Mouse (Mus musculus) gastrocnemius, postnatal 14 days (tissue): ENCODE data around the gene Clint1. TPM values are rescaled to one million over a fixed set of nuclear protein-coding genes. Genes with fewer than 3 reads are reported as not detected.

Source experiments
- DNase-seq: peaks from one replicate; pipeline ENCODE4 v3.0.0; 2021; ENCODE audit warnings: mixed read lengths
- intact Hi-C: fragments of 180-260 bp; cut with DNase I; formaldehyde crosslinking; loops from one replicate; pipeline ENCODE4 v1.15.1; 2025; ENCODE audit warnings: low total_unique reads
- long read RNA-seq, 2 experiments: library from polyadenylated mRNA; stranded (forward); transcript quantifications; one replicate each; pipeline ENCODE4 v2.0.0; 2021
- total RNA-seq, 2 experiments: library from RNA; stranded (reverse); gene quantifications; 2 replicates each; pipeline ENCODE4 v1.2.3; 2021

The Clint1 gene
- 10 to 100 TPM; 32.4 to 37.7 TPM for total RNA-seq
- long read RNA-seq, experiment 1, transcript Clint1-201 (12 exons, 3,311 nt), result major isoform, 47 of 84 reads
- long read RNA-seq, experiment 1, transcript Clint1-202 (12 exons, 3,365 nt), result minor isoform, 25 of 84 reads
- long read RNA-seq, experiment 1, partial matches to known transcripts, result 2 of 84 reads
- long read RNA-seq, experiment 1, other reads (novel, unspliced or antisense), result 10 of 84 reads
- long read RNA-seq, experiment 2, transcript Clint1-202 (12 exons, 3,365 nt), result minor isoform, 16 of 91 reads
- long read RNA-seq, experiment 2, transcript Clint1-201 (12 exons, 3,311 nt), result major isoform, 47 of 91 reads
- long read RNA-seq, experiment 2, partial matches to known transcripts, result 8 of 91 reads
- long read RNA-seq, experiment 2, other reads (novel, unspliced or antisense), result 20 of 91 reads

DNA sequence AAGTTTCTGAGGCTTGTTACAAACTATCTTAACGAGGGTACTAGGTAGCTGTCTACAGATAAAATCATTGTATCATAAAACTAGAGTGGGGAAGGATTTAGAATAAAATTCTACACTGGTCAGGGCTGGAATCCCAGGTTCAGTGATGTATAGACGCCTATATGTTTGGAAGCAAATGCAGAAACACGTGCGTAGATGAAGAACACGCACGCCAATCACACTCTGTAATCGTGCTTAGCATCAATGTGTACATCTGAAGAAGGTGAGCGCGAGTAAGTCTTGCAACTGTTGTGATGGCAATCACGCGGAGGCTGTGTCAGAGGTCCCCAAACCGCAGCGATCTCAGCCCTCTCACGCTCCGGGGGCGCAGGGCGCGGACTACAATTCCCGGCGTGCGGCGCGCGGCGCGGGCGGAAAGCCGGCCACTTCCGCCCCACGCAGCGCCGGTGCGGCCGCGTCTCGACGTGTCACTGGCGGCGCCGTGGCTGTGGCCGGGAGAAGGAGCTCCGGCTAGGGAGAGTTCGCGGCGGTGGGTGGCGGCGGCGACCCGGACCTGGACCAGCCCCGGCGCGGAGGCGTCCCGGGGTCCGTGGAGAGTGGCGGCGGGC, at the start of gene Clint1:
Clint1 (plus strand) TSS at position 536 of the 608 bp plus-strand sequence.
- intact Hi-C loops, result no loop called here

DNA sequence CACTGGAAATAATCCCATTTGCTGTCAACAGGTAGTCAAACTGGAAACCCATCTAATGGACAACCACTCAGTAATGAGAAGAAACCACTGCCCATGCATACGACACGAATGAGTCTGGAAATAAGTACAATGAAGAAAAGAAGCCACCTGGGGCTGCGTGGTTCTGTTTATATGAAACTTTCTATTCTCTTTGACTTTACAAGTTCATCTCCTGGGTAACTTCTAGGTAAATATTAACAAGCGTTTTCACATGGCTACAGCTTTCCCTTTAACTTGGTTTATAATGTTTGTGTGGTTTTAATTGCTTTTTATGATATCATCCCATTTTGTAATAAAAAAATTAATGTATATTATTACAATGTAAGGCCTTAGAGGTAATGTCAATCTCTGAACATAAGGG, 47.8 kb upstream of the Clint1 start:
- DNase-seq, result no peak
- intact Hi-C loops, result no loop called here

More for the DNA sequence above, at the start of gene Clint1:
- peak; percentile 87 for DNase-seq

DNA sequence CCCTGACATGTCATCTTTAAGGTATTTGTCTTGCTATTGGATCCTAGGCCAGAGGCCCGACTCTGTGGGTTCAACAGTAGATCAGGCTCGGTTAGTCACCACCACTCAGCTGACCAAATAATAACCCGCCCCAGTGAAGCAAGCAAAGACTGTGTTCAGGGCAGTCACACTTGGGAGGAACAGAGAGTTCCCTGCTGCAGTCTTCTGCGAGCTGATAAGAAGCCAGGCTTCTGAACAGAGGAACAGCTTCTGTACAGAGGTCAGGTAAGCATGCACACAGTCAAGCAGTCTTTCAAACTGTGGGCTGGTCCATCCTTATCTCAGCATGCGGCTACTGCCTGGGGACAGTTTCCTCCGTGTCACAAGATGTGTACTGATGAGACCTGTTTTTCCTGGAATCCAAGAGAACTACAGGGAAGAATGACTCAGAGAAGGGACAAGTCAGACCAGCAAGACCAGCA, 46.5 kb upstream of the Clint1 start:
- intact Hi-C loops, result no loop called here
- no peak for DNase-seq

DNA sequence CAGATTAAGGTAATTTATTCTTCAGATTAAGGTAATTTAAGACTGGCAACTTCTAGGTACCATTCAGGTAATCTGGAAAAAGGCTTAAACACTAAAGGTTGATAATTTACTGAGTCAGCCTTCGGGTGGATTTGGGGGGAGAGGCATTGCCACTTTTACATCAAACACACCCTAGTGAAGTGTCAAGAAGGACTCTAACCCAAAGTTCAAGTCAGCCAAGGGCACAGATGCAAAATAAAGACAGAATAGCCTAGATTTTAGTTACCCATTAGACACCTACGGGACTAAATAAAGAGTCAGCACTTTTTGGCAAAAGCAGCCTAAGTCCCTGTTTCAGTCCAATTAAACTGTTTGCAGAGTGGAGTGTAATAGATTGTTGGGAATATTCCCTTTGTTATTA, 46.0 kb upstream of the Clint1 start:
- DNase-seq, result no peak
- intact Hi-C loops, result no loop called here

DNA sequence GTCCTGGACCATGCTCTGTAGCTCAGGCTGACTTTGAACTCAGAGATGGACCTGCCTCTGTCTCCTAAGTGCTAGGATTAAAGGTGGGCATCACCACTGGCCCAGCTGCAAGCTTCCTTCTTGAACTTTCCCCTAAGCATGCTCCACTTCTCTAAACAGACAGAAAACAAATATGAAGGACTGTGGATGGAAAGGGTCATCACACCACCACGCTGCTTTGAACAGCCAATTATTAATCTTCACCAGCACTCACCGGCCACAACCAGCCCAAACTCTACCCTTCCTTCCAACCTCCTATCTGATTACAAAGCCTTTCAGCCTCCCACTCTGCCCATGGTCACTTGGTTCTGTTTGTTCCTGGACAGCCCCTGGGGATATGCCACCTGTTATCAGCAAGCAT, 45.6 kb upstream of the Clint1 start:
- no peak for DNase-seq
- intact Hi-C loops, result no loop called here

DNA sequence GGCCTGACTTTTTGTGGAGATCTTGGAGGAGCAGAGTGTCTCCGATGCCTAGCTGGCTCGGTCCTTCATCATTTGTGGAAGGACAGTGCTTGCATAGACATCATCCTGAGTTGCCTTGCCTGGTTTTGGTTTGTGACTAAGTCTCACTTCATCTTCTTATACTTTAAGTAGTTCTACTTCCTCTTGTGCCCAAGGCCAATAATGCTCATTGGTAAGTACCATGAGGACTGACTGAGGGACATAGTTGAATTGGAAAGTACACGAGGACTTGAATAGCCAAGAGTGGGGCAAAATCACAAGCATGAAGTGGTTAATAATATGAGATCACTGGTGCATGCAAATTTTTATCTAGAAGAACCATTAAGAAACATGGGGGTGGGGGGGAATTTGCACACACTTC, 45.0 kb upstream of the Clint1 start:
- DNase-seq, result no peak
- intact Hi-C loops, result no loop called here

DNA sequence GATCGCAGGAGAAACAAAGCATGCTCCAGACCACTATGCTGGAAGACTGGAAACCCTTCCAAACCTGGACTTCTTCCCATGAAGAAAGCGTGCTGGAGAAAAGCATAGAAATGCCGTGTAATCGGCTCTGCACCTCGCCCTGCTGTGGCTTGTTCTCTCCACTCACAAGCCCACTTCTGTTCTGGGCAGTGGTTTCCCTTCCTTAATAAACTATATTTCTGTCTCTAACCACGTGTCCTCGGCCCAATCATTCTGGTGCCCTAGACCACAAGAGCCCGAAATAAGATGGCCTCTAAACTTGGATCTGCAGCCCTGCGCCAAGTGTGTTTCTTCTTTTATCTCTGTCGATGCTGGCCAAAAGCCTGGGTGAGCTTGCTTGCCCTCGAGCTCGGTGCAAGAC, 44.0 kb upstream of the Clint1 start:
- DNase-seq, result no peak
- intact Hi-C loops, result no loop called here

DNA sequence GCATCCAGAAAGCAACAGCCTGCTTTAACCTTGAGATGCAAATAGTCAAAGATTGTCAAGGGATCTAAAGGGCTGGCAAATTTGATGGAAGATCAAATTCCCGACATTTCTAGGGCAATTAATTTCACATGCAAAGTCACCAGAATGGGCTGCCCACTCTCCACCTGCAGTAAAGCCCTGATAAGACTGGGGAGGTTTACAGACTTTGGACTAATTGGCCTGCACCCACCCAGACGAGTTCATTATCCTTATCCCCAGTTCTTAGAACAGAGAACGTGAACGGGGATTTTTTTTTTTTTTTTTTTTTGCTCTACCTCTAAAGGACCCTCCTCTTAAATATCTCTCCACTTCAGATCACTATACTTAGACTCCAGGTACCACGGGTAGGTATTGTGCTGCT, 42.4 kb upstream of the Clint1 start:
- intact Hi-C loops, result no loop called here
- DNase-seq, result no peak

DNA sequence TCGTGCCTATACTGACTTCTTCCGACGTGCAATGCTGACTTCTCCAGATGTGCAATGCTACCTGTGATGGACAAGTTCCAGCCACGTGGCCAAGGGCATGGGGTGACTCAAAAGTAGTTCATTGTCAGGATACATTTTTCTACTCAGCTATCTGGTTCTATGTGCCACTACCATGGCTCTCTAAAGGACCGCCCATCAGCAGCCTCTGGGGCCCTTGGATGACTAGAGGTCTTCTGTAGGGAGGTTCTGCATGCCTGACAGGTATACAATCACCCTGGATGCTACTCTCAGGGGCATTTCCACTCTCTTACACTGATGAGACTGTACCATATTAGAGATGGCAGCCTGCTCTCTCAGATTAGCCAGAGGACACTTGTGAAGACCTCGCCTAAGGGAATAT, 41.8 kb upstream of the Clint1 start:
- intact Hi-C loops, result no loop called here
- no peak for DNase-seq

DNA sequence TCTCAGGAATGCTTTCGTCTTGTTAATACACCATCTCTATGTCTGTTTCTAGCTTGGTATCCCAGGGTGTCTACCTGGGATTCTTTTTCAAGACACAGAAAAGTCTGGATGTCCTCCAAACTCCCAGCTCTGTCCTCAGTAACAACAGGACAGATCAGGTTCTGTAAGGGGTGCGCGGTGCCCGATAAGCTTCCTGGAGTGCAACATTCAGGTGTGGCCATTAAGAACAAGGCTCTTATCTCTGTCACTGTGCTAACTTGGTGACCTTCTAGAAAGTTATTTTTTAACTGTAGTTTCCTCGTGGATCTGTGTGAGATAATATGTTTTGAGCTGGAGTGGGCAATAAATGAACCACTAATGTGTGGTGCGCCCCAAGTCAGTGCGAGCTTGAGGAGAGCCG, 41.0 kb upstream of the Clint1 start:
- intact Hi-C loops, result no loop called here
- DNase-seq, result no peak

DNA sequence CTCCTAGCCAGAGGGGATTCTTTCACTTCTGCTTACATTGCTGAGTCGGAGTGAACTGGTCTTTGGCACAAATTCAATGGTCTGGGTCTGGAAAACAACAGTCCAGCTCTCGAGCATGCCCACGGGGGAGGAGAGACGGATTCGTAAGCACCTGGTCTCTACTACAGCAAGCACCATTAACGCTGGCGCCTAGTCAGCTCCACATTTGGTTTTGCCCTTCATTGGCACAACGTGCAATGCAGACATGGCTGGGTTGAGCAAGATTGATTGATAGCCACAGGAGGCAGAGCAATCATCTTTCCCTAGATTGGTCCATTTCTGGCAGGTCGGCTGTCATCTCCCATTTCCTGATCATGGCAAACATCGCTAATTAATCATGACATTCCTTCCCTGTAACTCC, 36.2 kb upstream of the Clint1 start:
- no peak for DNase-seq
- intact Hi-C loops, result no loop called here

DNA sequence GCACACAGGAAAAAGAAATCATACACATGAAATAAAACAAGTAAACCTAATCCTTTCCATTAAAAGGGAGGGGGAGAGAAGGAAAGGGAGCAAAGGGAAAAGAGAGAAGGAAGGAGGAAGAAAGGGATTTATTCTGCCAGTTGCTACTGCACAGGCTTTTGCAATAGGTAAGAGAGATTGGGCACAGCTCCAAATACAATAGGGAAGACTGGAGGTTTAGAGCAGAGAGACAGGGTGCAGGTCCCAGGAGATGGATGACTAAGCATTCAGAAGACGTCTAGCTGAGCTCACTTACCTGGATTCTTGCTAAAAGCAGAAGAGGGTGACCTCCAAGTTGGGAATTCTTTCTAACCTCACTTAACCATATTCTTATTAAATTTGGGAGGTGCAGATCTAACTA, 35.1 kb upstream of the Clint1 start:
- DNase-seq, result no peak
- intact Hi-C loops, result no loop called here

DNA sequence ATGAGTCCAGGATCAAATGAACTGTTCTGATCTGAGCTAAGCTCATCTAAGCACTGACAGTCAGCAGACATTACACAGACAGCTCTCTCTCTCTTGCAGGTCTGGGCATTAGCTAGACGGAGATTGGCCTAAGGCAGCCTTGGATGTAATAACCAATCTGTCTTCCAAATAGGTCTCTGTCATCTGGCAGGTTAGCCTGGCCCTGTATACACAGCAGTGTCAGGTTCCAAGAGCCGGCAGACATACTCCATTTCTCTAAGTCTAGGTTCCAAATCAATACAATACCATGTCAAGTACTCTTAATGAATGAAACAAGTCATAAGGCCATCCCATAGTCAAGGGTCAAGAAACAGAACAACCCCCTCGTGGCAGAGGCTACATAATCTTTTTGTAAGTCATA, 33.9 kb upstream of the Clint1 start:
- DNase-seq, result no peak
- intact Hi-C loops, result no loop called here

DNA sequence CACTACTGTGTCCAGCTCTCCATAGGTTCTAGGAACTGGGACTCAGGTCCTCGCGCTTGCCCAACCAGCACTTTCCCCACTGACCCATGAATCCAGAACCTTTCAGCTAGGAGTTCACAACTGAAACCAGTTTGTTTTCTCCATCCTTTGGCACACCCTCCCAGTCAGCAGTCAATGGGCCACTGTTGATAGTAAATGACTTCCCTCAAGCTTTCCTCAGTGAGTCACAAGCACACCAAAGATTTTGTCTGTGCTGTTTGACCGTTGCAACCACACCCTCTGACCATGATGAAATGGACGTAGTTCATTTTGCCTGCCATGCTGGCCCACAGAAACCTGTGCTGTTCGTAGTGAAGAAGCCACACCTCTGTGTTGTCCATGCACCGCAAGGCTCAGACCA, 30.9 kb upstream of the Clint1 start:
- intact Hi-C loops, result no loop called here
- DNase-seq, result no peak

DNA sequence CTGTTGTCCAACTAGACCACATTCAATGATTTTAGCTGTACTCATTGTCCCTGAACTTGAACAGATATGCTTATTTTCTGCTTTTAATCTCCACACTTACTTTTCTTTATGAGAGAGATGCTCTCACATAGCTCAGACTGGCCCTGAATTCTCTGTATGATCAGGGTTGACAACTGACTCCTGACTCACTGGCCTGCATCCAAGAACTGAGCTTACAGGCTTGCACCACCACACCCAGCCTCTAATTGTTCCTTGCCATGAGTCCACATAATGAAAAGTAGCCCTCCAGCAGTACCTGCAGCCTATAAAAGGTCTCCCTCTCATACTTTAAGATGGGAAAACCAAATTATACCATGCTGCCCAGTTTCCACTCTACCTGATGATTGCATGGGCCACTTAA, 21.7 kb upstream of the Clint1 start:
- intact Hi-C loops, result no loop called here

DNA sequence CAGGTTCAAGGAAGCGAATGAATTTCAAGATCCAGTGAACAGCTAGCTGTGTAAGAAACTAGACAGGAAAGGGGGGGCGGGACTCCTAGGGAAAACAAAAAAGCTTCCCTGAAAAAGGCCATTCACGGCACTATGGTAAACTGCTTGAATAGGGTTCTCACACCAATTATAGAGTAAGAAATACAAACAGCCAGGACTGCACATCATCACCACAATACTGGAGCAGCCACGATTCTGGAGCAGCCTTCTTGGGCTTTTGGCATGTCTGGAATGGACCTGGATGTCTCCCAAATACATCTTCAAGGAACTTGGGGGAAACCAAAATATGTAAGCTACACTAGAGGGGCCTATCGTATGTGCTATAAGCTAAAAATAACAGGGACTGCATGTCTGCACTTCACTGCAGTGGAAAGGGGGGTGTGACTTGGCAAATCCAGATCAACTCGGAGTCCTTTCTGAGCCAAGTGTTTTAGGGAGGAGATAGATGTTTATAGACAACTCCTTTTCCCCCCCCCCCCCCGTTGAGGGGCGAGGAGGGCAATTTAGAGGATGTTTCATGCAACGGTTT, 21.0 kb upstream of the Clint1 start:
- intact Hi-C loops, result no loop called here
- DNase-seq, result no peak

More for the DNA sequence above, 21.7 kb upstream of the Clint1 start:
- DNase-seq, result no peak

DNA sequence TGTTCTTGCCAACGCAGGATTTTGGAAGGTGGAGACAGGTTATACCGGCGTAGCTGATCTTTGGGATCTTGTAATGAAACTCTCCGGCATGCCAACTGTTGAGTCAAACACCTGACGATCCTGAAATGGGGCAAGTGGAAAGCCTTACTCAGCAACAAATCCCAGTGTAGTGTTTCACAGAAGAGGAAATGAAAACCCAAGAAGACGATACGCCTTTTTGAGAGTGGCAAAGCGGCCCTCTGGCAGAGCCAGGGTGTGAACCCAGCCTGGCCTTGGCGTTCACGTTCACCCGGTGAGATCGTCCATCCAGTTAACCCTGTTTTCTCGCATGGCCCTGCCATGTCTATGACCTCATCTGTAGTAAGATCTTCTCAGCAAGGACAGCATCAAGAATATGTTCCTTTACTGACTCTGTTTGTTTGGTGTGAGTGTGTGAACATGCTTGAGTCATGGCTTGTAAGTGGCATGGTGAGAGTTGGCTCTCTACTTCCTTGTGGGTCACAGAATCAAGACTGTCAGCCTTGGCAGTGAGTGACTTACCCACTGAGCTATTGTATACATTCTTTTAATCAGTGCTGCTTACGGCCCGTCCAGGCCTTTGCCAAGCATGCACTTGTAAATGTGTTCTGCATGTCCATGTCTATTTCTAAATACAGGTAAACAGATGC, 20.2 kb upstream of the Clint1 start:
- intact Hi-C loops, result no loop called here
- DNase-seq, result no peak

DNA sequence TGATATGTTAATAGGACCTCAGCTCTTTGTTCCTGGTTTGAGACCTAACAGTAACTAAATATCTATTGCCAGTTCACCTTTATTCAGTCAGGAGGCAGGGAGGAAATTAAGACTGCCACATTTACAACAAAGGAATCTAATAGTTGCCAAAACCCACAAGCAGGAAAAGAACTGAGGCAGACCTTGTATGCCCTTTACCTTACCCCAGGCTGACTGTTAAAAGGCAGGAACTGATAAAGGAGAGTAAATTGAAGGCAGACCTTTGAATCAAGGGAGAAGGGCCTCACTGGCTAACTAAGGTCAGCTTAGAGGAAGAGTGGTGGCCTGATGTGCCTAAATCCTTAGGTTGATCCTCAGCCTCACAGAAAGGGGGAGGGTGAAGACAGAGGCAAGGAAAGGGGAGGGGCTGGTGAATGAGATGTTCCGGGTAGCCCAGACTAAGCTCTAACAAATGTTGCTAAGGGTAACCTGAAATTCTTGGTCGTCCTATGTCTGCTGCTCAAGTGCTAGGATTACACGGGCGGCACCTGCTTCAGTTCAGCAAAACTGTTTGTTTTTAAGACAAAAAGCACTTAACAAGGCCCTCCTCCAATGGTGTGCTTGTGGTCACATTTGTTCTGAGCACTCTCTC, 16.1 kb upstream of the Clint1 start:
- no peak for DNase-seq
- intact Hi-C loops, result no loop called here

DNA sequence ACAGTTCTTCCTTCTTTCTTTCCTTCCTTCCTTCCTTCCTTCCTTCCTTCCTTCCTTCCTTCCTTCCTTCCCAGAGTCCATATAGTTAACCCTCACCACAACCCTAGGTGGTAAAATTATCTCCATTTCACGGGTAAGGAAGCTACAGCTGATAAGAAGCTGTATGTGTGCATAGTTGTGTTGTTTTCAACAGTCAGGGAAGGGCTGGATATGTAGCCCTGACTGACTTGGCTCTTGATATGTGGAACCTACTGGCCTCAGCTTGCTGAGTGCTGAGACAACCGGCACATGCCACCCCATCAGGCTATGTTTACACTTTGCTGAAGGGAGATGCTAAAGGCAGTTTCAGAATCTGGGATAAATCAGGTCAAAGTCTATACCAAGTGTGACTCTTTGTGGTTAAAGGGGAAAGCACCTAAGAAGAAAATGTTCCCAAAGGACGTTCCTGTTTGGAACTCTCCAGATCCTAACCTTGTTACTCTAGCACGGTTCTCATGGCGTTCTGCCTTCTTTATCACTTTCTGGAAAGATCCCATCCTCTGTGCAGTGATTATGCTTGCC, 14.5 kb upstream of the Clint1 start:
- intact Hi-C loops, result no loop called here
- DNase-seq, result no peak

DNA sequence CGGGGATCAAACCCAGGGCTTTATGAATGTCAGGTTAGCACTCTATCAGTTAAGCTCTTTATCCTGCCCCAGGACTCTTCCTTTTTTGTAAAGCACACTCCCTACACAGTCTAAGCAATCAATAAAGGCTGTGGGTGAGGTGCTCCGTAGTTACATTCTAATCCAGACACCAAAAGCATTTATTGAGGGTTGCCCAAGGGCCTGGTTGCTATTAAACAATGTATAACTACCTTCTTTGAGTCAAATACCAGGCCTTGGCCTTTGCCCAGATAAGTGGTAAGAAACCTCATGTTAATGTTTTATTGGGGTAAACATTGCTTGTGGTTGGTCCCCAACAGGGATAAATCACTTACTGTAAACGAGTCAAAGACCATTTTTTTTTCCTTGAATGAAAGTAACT, 13.4 kb upstream of the Clint1 start:
- DNase-seq, result no peak
- intact Hi-C loops, result no loop called here
